Mouse (Mus musculus): ENCODE results near the gene Mob1b. TPM values are rescaled to one million over a fixed set of nuclear protein-coding genes. Genes with fewer than 3 reads are reported as not detected.
"Not testable (repeated sequence)": the region's sequence is repeated elsewhere in the genome, so short reads cannot be mapped to it uniquely, and the experiment has no call there.

Gene Mob1b
- total RNA-seq, 2 experiments from 2014 or later = 26.1 to 32.6 TPM

DNA sequence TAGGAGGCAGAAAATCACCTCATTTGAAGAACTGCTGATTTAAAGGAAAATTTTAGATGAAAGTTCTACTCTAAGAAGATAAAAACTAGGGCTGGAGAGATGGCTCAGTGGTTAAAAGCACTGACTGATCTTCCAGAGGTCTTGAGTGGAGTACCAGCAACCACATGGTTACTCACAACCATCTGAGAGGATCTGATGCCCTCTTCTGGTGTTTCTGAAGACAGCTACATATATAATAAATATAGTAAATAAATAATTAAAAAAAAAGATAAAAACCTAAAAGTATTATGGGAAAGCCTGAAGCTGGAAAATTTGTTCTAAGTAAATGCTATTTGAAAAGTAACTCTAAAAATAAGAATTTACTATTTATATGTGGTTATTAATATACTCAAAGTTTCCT, 27.6 kb upstream of the Mob1b start:
- intact Hi-C loops (cut with DNase I) = loop anchor here (10.0 kb wide), 1 partner anchor 692 kb away; no protein-coding TSS in a partner anchor
- no peak for DNase-seq (ENCODE audit: low spot score in 2 of 2)

DNA sequence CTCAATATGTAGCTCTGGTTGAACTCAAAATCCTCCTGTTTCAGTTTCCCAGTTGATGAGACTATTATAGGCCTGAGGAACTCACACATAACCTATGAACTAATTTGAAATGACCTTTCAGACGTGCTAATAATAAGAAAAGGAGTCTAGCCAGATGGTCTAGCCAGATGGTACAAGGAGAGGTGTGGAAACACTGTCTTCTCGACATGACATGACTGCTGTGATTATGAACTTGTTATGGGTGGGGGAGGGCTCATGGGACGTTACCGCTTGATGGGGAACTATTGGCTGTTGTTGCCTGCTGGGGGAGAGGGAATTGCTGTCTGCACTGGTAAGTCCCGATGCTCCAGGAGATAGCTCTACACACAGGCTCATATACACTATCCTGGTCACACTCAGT, 23.4 kb upstream of the Mob1b start:
- intact Hi-C loops (cut with DNase I) = loop anchor here (10.0 kb wide), 1 partner anchor 688 kb away; no protein-coding TSS in a partner anchor

DNA sequence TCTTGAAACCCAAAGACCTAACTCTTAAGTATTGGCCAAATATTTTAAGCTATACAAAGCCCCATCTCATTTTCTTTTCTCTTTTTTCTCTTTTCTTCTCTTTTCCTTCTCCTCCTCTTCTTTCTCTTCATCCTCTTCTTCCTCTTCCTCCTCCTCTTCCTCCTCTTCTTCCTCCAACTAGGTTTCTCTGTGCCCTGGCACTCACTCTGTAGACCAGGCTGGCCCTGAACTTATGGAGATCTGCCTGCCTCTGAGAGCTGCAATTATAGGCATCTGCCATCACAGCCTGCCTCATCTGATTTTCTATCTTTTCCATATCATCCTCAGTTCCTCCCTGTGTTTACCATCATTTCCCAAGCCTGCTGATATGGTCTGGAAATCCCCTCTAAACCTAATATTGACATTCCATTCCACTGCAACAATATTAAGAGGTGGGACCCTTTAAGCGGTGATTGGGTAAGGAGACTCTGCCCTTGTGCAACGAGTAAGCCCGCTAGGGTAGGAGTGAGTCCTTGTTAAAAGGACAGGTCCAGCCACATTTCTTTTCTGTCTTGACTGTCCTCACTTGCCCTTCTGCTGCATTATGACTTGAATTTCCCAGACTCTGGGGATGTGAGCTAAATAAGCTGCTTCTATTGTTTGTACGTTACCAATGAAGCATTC, 21.3 kb upstream of the Mob1b start:
- intact Hi-C loops (cut with DNase I) = loop anchor here (10.0 kb wide), 1 partner anchor 685 kb away; no protein-coding TSS in a partner anchor
- DNase-seq (ENCODE audit: low spot score in 2 of 2) = no peak

More for the DNA sequence above, 23.4 kb upstream of the Mob1b start:
- no peak for DNase-seq (ENCODE audit: low spot score in 2 of 2)

DNA sequence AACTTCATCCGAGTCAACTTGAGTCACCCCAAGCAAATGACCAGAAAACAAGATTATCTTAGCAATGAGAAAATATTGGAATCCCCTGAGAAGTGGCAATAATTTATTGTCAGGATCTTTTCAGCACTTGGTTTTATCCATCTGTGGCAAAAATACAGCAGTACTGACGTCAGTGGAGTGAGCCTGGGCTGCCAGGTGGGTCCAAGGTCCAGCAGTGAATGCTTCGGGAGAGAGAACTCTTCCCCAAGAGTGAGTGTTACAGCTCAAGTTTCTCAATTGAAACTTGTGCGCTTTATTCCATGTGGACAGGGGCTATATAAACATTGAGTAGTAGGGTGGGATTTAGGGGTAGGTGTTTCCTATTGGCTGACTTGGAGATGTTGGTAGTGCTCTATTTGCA, 18.6 kb upstream of the Mob1b start:
- intact Hi-C loops (cut with DNase I) = no loop called here

DNA sequence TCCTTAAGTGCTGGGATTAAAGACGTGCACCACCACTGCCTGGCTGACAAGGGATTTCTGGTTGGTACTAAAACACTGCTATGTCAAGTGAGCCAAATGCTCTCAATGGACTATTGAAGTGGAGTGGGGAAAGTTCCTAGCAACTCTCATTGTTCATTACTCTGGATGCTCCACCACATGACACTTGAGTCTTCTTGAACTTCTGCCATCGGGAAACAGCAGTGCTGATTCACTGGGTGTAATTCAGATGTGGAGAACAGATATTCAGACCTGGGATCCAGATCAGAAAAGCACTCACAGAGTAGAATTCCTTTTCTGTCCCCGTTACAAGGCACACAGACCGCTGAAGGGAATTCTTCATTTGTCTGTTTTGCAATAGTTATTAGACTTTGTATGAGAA, 17.1 kb upstream of the Mob1b start:
- no peak for DNase-seq (ENCODE audit: low spot score in 2 of 2)
- intact Hi-C loops (cut with DNase I) = no loop called here

More for the DNA sequence above, 18.6 kb upstream of the Mob1b start:
- DNase-seq (ENCODE audit: low spot score in 2 of 2) = no peak

DNA sequence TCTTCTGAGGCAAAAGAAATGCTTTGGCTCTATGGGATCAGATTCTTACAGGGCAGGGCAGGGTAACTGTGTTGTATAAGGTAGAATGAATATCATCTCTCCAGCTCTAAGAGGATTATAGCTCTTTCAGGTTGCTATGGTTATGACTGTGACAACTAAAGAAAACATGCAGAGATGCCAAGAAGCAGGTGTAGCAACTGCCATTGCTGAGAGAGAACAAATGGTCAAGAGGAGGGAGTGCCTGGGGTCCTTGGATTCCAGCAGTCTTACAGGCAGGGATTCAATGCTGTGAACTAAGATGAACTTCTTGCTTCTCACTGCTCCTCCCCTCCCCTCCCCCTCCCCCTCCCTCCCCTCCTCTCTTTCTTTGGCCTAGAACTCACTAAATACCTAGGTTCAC, 9.5 kb upstream of the Mob1b start:
- no peak for DNase-seq (ENCODE audit: low spot score in 2 of 2)
- intact Hi-C loops (cut with DNase I) = no loop called here

DNA sequence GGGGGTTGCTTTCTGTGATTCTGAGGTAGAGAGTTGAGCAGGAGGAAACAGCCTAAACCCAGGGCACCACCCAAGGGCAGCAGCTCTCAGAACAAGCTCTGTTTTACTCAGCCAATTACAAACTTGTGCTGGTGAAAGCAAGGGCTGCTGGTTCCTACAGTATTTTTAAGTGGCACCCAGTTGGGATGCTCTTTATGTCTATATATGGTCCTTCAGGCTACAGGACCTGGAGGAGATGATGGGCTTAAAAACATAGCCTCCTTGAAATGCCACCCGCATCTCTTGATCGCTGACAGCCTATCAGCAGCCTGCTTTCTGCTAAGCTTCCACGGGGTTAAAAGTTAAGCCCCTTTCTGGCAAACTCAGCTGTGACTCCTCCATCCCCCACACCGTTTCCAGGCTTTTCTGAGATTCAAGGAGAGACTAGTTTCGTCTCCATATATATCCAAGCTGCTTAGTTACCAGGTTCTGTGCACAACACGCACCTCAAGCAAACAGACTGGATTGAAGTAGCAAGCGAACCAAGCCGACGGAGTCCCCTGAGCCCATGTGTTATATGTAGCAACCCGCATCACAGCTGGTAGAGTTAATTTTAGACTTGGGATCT, 8.9 kb upstream of the Mob1b start:
- peak; percentile 25 to 27 for DNase-seq (ENCODE audit: low spot score in 2 of 2)
- intact Hi-C loops (cut with DNase I) = no loop called here

DNA sequence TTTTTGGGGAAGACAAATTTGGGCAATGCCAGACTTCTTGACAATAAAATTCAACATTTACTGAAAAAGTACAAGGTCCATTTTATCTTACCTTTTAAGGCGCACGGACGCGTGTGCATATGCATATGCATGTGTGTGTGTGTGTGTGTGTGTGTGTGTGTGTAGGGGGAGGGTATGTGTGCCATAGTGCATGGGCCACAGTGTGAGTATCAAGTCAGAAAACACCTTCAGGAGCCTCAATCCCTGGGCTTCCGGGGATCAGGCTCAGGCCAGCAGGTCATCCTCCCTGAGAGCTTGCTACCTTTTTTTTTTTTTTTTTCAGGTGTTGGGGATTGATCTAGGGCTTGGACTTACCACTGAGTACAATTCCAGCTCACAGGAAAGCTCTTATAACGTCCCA, 8.3 kb upstream of the Mob1b start:
- intact Hi-C loops (cut with DNase I) = no loop called here
- DNase-seq (ENCODE audit: low spot score in 2 of 2) = no peak

DNA sequence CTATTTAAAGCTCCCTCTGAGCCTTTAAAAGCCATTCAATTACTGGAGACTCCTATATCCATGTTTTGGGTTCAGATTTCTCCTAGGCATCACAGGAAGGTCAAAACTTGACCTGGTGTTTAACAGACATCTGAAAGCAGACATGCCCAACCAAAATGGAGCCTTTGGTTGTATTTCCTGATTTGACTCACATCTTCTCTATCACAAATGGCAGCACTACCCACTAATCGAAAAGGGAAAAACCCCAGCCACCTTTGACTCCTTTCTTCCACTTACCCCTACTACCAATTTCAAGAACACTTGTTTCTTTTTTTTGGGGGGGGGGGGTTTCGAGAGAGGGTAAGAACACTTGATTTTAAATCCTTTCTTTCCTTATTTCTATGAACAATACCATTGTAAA, 3.7 kb upstream of the Mob1b start:
- intact Hi-C loops (cut with DNase I) = no loop called here
- no peak for DNase-seq (ENCODE audit: low spot score in 2 of 2)

DNA sequence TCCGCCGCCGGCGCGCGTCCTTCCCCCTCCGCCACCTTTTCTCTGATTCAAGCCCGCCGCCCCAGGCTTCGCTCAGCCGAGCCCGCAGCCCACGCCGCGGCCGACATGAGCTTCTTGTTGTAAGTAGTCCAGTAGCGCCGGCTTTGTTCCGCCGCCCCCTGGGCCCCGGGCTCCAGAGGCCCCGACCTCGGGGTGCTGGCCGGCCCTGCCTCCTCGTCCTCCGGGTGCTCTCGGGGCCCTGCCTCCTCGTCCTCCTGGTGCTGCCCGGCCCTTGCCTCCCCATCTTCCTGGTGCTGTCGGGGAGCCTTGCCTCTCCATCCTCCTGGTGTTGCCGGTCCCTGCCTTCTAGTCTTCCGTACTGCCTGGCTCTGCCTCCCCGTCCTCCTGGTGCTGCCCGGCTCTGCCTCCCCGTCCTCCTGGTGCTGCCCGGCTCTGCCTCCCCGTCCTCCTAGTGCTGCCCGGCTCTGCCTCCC, 384 bp downstream of the Mob1b start:
- no peak for DNase-seq (ENCODE audit: low spot score in 2 of 2)
- intact Hi-C loops (cut with DNase I) = loop anchor here (2.0 to 5.0 kb wide), 2 partner anchors 44 kb away; partner anchors contain the start of genes Dck and Grsf1

DNA sequence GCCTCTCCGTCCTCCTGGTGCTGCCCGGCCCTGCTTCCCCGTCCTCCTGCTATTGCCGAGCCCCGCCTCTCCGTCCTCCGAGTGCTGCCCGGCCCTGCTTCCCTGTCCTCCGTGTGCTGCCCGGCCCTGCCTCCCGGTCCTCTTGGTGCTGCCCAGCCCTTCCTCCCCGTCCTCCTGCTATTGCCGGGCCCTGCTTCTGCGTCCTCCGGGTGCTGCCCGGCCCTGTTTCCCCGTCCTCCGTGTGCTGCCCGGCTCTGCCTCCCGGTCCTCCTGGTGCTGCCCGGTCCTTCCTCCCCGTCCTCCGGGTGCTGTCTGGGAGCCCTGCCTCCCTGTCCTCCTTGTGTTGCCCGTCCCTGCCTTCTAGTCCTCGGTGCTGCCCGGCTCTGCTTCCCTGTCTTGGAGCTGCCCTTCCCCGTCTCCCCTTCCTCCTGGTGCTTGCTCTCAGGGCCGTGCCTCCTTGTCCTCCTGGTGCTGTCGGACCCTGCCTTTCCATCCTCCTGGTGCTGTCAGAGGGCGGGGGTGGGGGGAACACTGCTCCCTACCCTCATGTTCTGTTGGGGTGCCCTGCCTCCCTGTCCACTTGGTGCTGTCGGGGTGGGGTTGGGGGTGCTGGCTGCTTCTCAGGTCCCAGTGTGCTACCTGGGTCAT, 1.0 kb downstream of the Mob1b start:
- intact Hi-C loops (cut with DNase I) = loop anchor here (2.0 to 5.0 kb wide), 2 partner anchors 43 to 44 kb away; partner anchors contain the start of genes Dck and Grsf1
- DNase-seq (ENCODE audit: low spot score in 2 of 2) = peak; percentile 33 to 36

DNA sequence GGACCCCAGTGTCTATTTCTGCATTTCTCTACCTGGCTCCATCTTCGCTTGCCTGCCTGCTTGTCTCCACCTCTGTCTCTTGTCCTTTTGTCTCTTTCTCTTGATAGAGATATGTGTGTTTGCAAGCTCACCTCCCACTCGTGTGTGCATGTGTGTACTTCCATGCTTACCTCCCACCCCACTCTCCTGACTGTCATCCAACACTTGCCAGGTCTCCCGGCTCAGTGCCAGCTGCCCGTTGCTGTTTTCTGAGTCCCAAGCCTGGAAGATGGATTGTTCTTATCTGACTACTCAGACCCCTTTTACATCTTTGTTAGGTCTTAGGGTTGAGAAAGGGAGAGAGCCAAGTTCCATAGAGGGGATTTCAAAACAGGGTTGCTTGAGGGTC, 1.6 kb downstream of the Mob1b start:
- DNase-seq (ENCODE audit: low spot score in 2 of 2) = no peak
- intact Hi-C loops (cut with DNase I) = loop anchor here (5.0 kb wide), 1 partner anchor 45 kb away; the partner anchor contains the start of gene Grsf1

DNA sequence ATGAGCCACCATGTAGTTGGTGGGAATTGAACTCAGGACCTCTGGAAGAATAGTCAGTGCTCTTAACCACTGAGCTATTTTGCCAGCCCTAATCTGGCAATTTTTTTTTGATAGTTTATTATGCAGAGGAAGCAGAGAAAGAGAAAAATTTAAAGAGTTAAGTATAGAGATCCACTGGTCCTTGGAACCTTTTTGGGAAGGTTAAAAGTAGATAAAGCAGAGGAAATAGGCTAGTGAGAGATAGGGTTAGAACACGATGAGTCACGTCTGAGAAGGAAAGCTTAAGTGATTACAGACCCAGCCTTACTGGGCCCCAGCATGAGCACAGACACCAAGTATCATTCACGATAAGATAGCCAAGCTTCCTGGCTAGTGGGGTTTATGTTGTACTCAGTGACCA, 3.4 kb downstream of the Mob1b start:
- DNase-seq (ENCODE audit: low spot score in 2 of 2) = no peak
- intact Hi-C loops (cut with DNase I) = loop anchor here (5.0 kb wide), 1 partner anchor 47 kb away; the partner anchor contains the start of gene Grsf1

DNA sequence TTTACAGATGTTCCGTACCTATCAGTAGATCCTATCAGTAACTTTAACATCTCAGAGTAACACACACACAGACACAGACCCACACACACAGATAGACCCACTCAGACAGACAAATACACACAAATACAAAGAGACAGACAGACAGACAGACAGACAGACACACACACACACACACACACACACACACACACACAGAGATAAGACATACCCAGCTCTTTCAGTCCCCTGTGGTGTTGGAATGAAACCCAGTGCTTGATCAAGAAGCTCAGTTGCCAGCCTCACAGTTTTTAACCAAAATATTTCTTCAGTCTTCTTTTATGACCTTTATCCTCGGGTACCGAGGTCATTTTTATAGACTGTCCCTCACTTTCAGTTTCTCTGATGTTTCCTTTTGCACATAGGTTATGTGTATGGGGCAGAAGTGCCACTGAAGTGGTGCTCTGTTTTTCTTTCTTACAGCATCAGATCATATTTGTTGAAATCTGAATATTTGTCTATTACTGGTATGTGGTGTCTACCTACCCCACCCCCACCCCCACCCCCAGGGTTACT, 7.0 kb downstream of the Mob1b start:
- intact Hi-C loops (cut with DNase I) = no loop called here
- DNase-seq (ENCODE audit: low spot score in 2 of 2) = no peak

DNA sequence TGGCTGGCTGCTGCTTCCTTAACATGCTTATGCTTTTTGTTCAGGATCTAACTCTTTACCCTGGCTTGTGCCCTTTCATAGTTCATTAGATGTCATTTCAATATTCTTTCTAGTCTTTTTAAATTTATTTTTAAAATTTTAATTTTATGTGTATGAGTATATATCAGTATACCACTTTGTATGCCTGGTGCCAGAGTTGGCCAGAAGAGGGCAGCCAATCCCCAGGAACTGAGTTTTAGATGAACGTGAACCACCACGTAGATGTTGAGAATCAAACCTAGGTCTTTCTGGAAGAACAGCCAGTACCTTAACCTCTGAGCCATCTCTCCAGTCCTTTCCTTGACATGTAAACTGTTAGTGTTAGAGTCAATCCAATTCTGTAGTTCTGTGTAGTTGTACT, 14.1 kb downstream of the Mob1b start:
- DNase-seq (ENCODE audit: low spot score in 2 of 2) = no peak
- intact Hi-C loops (cut with DNase I) = loop anchor here (1.0 kb wide), 1 partner anchor 11 kb away; no protein-coding TSS in a partner anchor

DNA sequence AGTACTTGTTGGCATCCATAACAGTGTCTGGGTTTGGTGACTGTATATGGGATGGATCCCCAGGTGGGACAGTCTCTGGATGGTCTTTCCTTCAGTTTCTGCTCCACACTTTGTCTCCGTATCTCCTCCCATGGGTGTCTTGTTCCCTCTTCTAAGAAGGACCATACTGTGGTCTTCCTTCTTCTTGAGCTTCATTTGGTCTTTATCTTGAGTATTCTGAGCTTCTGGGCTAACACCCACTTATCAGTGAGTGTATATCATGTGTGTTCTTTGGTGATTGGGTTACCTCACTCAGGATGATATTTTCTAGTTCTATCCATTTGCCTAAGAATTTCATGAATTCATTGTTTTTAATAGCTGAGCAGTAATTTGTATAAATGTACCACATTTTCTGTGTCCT, 20.4 kb downstream of the Mob1b start:
- intact Hi-C loops (cut with DNase I); DNase-seq (ENCODE audit: low spot score in 2 of 2): not testable (repeated sequence)

DNA sequence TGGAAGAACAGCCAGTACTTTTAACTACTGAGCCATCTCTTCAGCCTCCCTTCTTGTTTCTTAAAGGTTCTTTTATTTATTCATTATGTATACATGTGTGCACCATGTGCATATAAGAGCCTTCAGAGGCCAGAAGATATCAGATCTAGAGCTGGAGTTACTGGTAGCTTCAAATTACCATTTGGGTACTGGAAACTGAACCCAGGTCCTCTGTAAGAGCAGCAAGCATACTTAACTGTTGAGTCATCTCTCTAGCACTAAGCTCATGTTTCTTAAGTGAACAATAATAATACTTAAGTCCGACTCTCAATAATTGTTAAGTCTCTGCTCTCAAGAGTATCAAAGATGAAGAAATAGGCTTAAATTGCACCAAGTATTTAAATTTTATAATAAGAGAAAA, 27.1 kb downstream of the Mob1b start:
- intact Hi-C loops (cut with DNase I) = no loop called here
- no peak for DNase-seq (ENCODE audit: low spot score in 2 of 2)

DNA sequence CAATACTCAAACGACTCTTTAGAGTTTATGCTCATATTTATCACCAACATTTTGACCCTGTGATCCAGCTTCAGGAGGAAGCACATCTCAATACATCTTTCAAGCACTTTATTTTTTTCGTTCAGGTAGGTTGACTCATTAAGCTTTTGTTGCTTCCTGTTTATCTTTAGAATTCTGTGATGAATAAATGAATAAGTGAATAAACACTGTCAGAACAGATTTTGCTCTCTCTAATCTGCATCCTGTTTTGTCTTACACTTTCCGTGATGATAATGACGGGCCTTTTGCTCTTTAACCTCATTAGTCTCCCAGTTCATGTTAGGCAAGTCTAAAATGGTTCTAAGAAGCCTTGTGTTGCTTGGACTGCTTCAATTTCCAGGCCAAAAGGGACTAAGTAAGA, 32.5 kb downstream of the Mob1b start:
- intact Hi-C loops (cut with DNase I) = no loop called here

DNA sequence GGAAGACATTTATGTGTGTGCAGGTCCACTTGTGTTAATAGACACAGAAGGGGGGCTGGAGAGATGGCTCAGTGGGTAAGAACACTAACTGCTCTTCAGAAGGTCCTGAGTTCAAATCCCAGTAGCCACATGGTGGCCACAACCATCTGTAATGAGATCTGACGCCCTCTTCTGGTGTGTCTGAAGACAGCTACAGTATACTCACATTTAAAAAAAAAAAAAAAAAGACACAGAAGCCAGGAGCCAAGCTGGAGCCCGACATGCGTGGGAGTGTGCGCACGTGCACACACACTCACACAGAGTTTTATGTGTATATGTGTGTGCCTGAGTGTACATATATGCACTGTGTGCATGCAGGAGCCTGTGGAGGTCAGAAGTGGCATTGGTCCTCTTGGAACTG, 42.0 kb downstream of the Mob1b start:
- intact Hi-C loops (cut with DNase I) = no loop called here
- DNase-seq (ENCODE audit: low spot score in 2 of 2) = no peak

More for the DNA sequence above, 32.5 kb downstream of the Mob1b start:
- no peak for DNase-seq (ENCODE audit: low spot score in 2 of 2)

DNA sequence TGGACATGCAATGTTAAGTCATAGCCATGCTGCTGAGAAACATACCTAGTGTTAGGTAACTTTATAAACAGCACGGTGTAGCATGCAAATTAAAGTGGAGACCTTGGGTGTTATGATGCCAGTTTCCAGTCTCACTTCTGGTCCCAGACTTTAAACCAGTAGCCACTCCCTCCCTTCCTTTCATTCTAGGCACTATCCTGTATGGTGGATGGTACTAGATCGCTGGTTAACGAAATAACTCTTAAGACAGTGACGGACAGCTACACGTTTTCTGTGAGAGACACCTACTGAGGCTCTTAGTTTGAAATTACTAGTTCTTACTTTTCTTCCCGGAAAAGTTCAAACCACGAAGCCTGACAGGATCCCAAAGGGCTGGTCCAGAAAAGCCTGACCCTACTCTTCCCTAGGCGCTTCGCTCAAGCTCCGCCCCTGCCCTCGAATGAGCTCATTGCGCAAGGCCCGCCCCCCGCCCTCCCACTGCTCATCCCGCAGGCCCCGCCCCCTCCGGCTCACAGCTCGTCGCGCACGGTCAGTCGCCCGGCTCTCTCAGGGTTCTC, 43.9 kb downstream of the Mob1b start:
- intact Hi-C loops (cut with DNase I) = loop anchor here (2.0 kb wide), 1 partner anchor 44 kb away; the partner anchor contains the start of gene Mob1b

More for the DNA sequence above, 43.9 kb downstream of the Mob1b start:
- no peak for DNase-seq (ENCODE audit: low spot score in 2 of 2)
